Mouse (Mus musculus): Measurements from ENCODE around the gene Trim14.

Gene Trim14

GRCm38 (mm10) chr4:46475101-46475500 is 60.8 kb downstream of the Trim14 start:
- CTCF ChIA-PET: interaction anchor here in 2 of 4 experiments (0.6 to 1.4 kb wide), 6 partner anchors 11 to 575 kb away, joined by 3 to 5 read pairs (median 4); no protein-coding TSS in a partner anchor
- POLR2A ChIA-PET: interaction anchor here in 3 of 4 experiments (0.6 to 26.9 kb wide), 11 partner anchors 10 to 523 kb away, joined by 3 to 581 read pairs (median 7); partner anchors contain the start of genes Anp32b (in 3 of the 3) and Nans (in 1 of the 3)

GRCm38 (mm10) chr4:46465740-46466139 is 70.2 kb downstream of the Trim14 start:
- ChIA-PET POLR2A (interaction anchor here (0.8 to 26.9 kb wide), 12 partner anchors 4 to 76 kb away, joined by 3 to 581 read pairs (median 4); partner anchors contain the start of genes Anp32b (in 3 of the 4) and Trmo (in 1 of the 4)), CTCF (interaction anchor here in 1 of 4 experiments (1.0 to 1.7 kb wide), 2 partner anchors 33 to 75 kb away, joined by 3 to 4 read pairs; no protein-coding TSS in a partner anchor)

- ChIA-PET CTCF (interaction anchor here (0.6 to 2.0 kb wide), 18 partner anchors 9 to 131 kb away, joined by 3 to 15 read pairs (median 4); partner anchors contain the start of genes Trim14 (in 1 of the 4) and Trmo (in 1 of the 4)), POLR2A (interaction anchor here (0.8 to 26.9 kb wide), 20 partner anchors 2 to 294 kb away, joined by 3 to 581 read pairs (median 6); partner anchors contain the start of genes Anp32b (in 3 of the 4), Trmo (in 3 of the 4) and Nans (in 2 of the 4))
Measured at GRCm38 (mm10) chr4:46463130-46463830, 72.7 kb downstream of the Trim14 start.

- ChIA-PET POLR2A (interaction anchor here in 3 of 4 experiments (0.6 to 18.9 kb wide), 10 partner anchors 8 to 169 kb away, joined by 3 to 581 read pairs (median 4); partner anchors contain the start of genes Anp32b (in 1 of the 3) and Nans (in 1 of the 3)), CTCF (no interaction called here)
Measured at GRCm38 (mm10) chr4:46458411-46458810, 77.5 kb downstream of the Trim14 start.

- ChIA-PET POLR2A (interaction anchor here (0.8 to 18.9 kb wide), 14 partner anchors 8 to 75 kb away, joined by 3 to 581 read pairs (median 4); partner anchors contain the start of genes Nans (in 1 of the 4) and Trmo (in 1 of the 4)), CTCF (no interaction called here)
Measured at GRCm38 (mm10) chr4:46457186-46457585, 78.8 kb downstream of the Trim14 start.

- ChIA-PET POLR2A (interaction anchor here (0.8 to 18.9 kb wide), 16 partner anchors 8 to 90 kb away, joined by 3 to 581 read pairs (median 4); partner anchors contain the start of gene Trmo (in 1 of the 4)), CTCF (no interaction called here)
Measured at GRCm38 (mm10) chr4:46456762-46457161, 79.2 kb downstream of the Trim14 start.

GRCm38 (mm10) chr4:46454097-46454864 is 81.7 kb downstream of the Trim14 start:
- POLR2A ChIA-PET: interaction anchor here (0.6 to 18.9 kb wide), 35 partner anchors 9 to 1703 kb away, joined by 3 to 581 read pairs (median 4); partner anchors contain the start of genes Trmo (in 2 of the 4) and Foxe1 (in 1 of the 4)
- CTCF ChIA-PET: interaction anchor here in 2 of 4 experiments (0.9 to 1.1 kb wide), 3 partner anchors 9 to 45 kb away, joined by 3 read pairs; no protein-coding TSS in a partner anchor

GRCm38 (mm10) chr4:46452855-46453719 is 82.9 kb downstream of the Trim14 start:
- ChIA-PET POLR2A (interaction anchor here (0.6 to 18.9 kb wide), 26 partner anchors 8 to 1750 kb away, joined by 3 to 581 read pairs (median 4); partner anchors contain the start of genes Trmo (in 2 of the 4) and Foxe1 (in 1 of the 4)), CTCF (interaction anchor here in 1 of 4 experiments (1.1 kb wide), 1 partner anchor 62 kb away, joined by 3 read pairs; no protein-coding TSS in a partner anchor)

GRCm38 (mm10) chr4:46452481-46452850 is 83.5 kb downstream of the Trim14 start:
- CTCF ChIA-PET: interaction anchor here in 1 of 4 experiments (1.1 kb wide), 1 partner anchor 62 kb away, joined by 3 read pairs; no protein-coding TSS in a partner anchor
- POLR2A ChIA-PET: interaction anchor here (1.0 to 18.9 kb wide), 14 partner anchors 11 to 1749 kb away, joined by 3 to 581 read pairs (median 6); partner anchors contain the start of genes Trmo (in 2 of the 4) and Foxe1 (in 1 of the 4)

- CTCF ChIA-PET: interaction anchor here in 1 of 4 experiments (1.1 kb wide), 1 partner anchor 61 kb away, joined by 3 read pairs; no protein-coding TSS in a partner anchor
- POLR2A ChIA-PET: interaction anchor here (1.0 to 18.9 kb wide), 15 partner anchors 8 to 1749 kb away, joined by 3 to 581 read pairs (median 7); partner anchors contain the start of gene Trmo (in 3 of the 4)
Measured at GRCm38 (mm10) chr4:46451758-46452480, 84.0 kb downstream of the Trim14 start.

GRCm38 (mm10) chr4:46451240-46451757 is 84.6 kb downstream of the Trim14 start:
- ChIA-PET POLR2A (interaction anchor here (0.5 to 4.9 kb wide), 55 partner anchors 8 to 1572 kb away, joined by 3 to 68 read pairs (median 4); partner anchors contain the start of genes Trmo (in 4 of the 4), Nans (in 1 of the 4) and Xpa (in 1 of the 4)), CTCF (interaction anchor here in 1 of 4 experiments (1.6 kb wide), 1 partner anchor 61 kb away, joined by 6 read pairs; no protein-coding TSS in a partner anchor)

- POLR2A ChIA-PET: interaction anchor here (0.5 to 4.9 kb wide), 70 partner anchors 8 to 1573 kb away, joined by 3 to 68 read pairs (median 4); partner anchors contain the start of genes Trmo (in 4 of the 4), Nans (in 1 of the 4) and Xpa (in 1 of the 4)
- CTCF ChIA-PET: interaction anchor here in 2 of 4 experiments (0.6 to 1.6 kb wide), 3 partner anchors 18 to 60 kb away, joined by 3 to 6 read pairs (median 4); no protein-coding TSS in a partner anchor
Measured at GRCm38 (mm10) chr4:46450519-46451131, 85.3 kb downstream of the Trim14 start, which contains the start of gene Anp32b. Gene Anp32b (plus strand): TSS chr4:46450902.

GRCm38 (mm10) chr4:46450020-46450518 is 85.9 kb downstream of the Trim14 start:
- POLR2A ChIA-PET: interaction anchor here (0.6 to 4.9 kb wide), 76 partner anchors 8 to 993 kb away, joined by 3 to 68 read pairs (median 4); partner anchors contain the start of genes Trmo (in 4 of the 4), Nans (in 1 of the 4) and Xpa (in 1 of the 4)
- CTCF ChIA-PET: interaction anchor here in 3 of 4 experiments (0.6 to 1.6 kb wide), 6 partner anchors 18 to 1912 kb away, joined by 3 to 6 read pairs (median 3); no protein-coding TSS in a partner anchor

GRCm38 (mm10) chr4:46448886-46449285 is 87.1 kb downstream of the Trim14 start:
- POLR2A ChIA-PET: interaction anchor here (0.6 to 4.9 kb wide), 21 partner anchors 8 to 1252 kb away, joined by 3 to 68 read pairs (median 4); partner anchors contain the start of gene Trmo (in 3 of the 4)
- CTCF ChIA-PET: no interaction called here

- ChIA-PET POLR2A (interaction anchor here in 2 of 4 experiments (0.7 to 4.9 kb wide), 3 partner anchors 30 to 57 kb away, joined by 3 to 68 read pairs (median 12); partner anchors contain the start of gene Trmo (in 1 of the 2)), CTCF (interaction anchor here in 1 of 4 experiments (1.2 kb wide), 1 partner anchor 57 kb away, joined by 3 read pairs; no protein-coding TSS in a partner anchor)
Measured at GRCm38 (mm10) chr4:46447461-46447860, 88.5 kb downstream of the Trim14 start.

Data from embryonic stem cell, embryonic (primary cell).